Mouse (Mus musculus): Measurements from ENCODE around the gene Malrd1. TPM values are rescaled to one million over a fixed set of nuclear protein-coding genes. Genes with fewer than 3 reads are reported as not detected.

The Malrd1 gene
- polyA plus RNA-seq, 1 experiment = 0.02 TPM

- H3K4me3 ChIP-seq (ENCODE audit: insufficient read depth, low read length) = no peak overlapping the region
- TF ChIP-seq POLR2A (IDR thresholded peaks at IDR 0.05; ENCODE audit: extremely low read depth, insufficient read depth, low read length) = no peak
- TF ChIP-seq CTCF (IDR thresholded peaks at IDR 0.05; ENCODE audit: extremely low read depth, insufficient read depth, low read length) = no peak
- peak overlapping the region; percentile 32; the same call in 1 of the 2 replicates for H3K27ac ChIP-seq (ENCODE audit: insufficient read depth, low read length)
- H3K4me1 ChIP-seq (ENCODE audit: control insufficient read depth, insufficient read depth, low read length) = peaks cover 5% of the 10 kb centered on the region; the same call in 1 of the 2 replicates
Observed at GRCm38 (mm10) chr2:16163246-16163989, 637.1 kb downstream of the Malrd1 start.

- TF ChIP-seq CTCF (IDR thresholded peaks at IDR 0.05; ENCODE audit: extremely low read depth, insufficient read depth, low read length) (no peak), POLR2A (IDR thresholded peaks at IDR 0.05; ENCODE audit: extremely low read depth, insufficient read depth, low read length) (no peak)
Observed at GRCm38 (mm10) chr2:16168611-16169010, 642.3 kb downstream of the Malrd1 start.

GRCm38 (mm10) chr2:16172086-16172485, 645.8 kb downstream of the Malrd1 start:
- Histone ChIP-seq H3K27ac (ENCODE audit: insufficient read depth, low read length) (no peak overlapping the region), H3K4me3 (ENCODE audit: insufficient read depth, low read length) (no peak overlapping the region), H3K4me1 (ENCODE audit: control insufficient read depth, insufficient read depth, low read length) (no peaks in the 10 kb centered on the region)
- TF ChIP-seq POLR2A (IDR thresholded peaks at IDR 0.05; ENCODE audit: extremely low read depth, insufficient read depth, low read length) = no peak
- no peak for TF ChIP-seq CTCF (IDR thresholded peaks at IDR 0.05; ENCODE audit: extremely low read depth, insufficient read depth, low read length)

More at GRCm38 (mm10) chr2:16168611-16169010, 642.3 kb downstream of the Malrd1 start:
- Histone ChIP-seq H3K27ac (ENCODE audit: insufficient read depth, low read length) (no peak overlapping the region), H3K4me1 (ENCODE audit: control insufficient read depth, insufficient read depth, low read length) (peaks cover under 1% of the 10 kb centered on the region; the same call in 1 of the 2 replicates), H3K4me3 (ENCODE audit: insufficient read depth, low read length) (no peak overlapping the region)

- Histone ChIP-seq H3K4me3 (ENCODE audit: insufficient read depth, low read length) (no peak overlapping the region), H3K27ac (ENCODE audit: insufficient read depth, low read length) (no peak overlapping the region), H3K4me1 (ENCODE audit: control insufficient read depth, insufficient read depth, low read length) (no peaks in the 10 kb centered on the region)
- TF ChIP-seq POLR2A (IDR thresholded peaks at IDR 0.05; ENCODE audit: extremely low read depth, insufficient read depth, low read length) (no peak), CTCF (IDR thresholded peaks at IDR 0.05; ENCODE audit: extremely low read depth, insufficient read depth, low read length) (no peak)
Observed at GRCm38 (mm10) chr2:16173355-16173754, 647.1 kb downstream of the Malrd1 start.

- Histone ChIP-seq H3K4me3 (ENCODE audit: insufficient read depth, low read length) (no peak overlapping the region), H3K27ac (ENCODE audit: insufficient read depth, low read length) (no peak overlapping the region), H3K4me1 (ENCODE audit: control insufficient read depth, insufficient read depth, low read length) (no peaks in the 10 kb centered on the region)
- no peak for TF ChIP-seq CTCF (IDR thresholded peaks at IDR 0.05; ENCODE audit: extremely low read depth, insufficient read depth, low read length)
- TF ChIP-seq POLR2A (IDR thresholded peaks at IDR 0.05; ENCODE audit: extremely low read depth, insufficient read depth, low read length) = no peak
Observed at GRCm38 (mm10) chr2:16182140-16182539, 655.9 kb downstream of the Malrd1 start.

- H3K4me3 ChIP-seq (ENCODE audit: insufficient read depth, low read length) = no peak overlapping the region
- H3K27ac ChIP-seq (ENCODE audit: insufficient read depth, low read length) = no peak overlapping the region
- H3K4me1 ChIP-seq (ENCODE audit: control insufficient read depth, insufficient read depth, low read length) = no peaks in the 10 kb centered on the region
- no peak for TF ChIP-seq CTCF (IDR thresholded peaks at IDR 0.05; ENCODE audit: extremely low read depth, insufficient read depth, low read length)
- no peak for TF ChIP-seq POLR2A (IDR thresholded peaks at IDR 0.05; ENCODE audit: extremely low read depth, insufficient read depth, low read length)
Observed at GRCm38 (mm10) chr2:16183158-16183557, 656.9 kb downstream of the Malrd1 start.

GRCm38 (mm10) chr2:16210016-16210415, 683.7 kb downstream of the Malrd1 start:
- Histone ChIP-seq H3K4me3 (ENCODE audit: insufficient read depth, low read length) (no peak overlapping the region), H3K27ac (ENCODE audit: insufficient read depth, low read length) (no peak overlapping the region), H3K4me1 (ENCODE audit: control insufficient read depth, insufficient read depth, low read length) (no peaks in the 10 kb centered on the region)
- no peak for TF ChIP-seq POLR2A (IDR thresholded peaks at IDR 0.05; ENCODE audit: extremely low read depth, insufficient read depth, low read length)
- no peak for TF ChIP-seq CTCF (IDR thresholded peaks at IDR 0.05; ENCODE audit: extremely low read depth, insufficient read depth, low read length)

- Histone ChIP-seq H3K4me3 (ENCODE audit: insufficient read depth, low read length) (no peak overlapping the region), H3K27ac (ENCODE audit: insufficient read depth, low read length) (no peak overlapping the region), H3K4me1 (ENCODE audit: control insufficient read depth, insufficient read depth, low read length) (no peaks in the 10 kb centered on the region)
- TF ChIP-seq CTCF (IDR thresholded peaks at IDR 0.05; ENCODE audit: extremely low read depth, insufficient read depth, low read length) (no peak), POLR2A (IDR thresholded peaks at IDR 0.05; ENCODE audit: extremely low read depth, insufficient read depth, low read length) (no peak)
Observed at GRCm38 (mm10) chr2:16212752-16213151, 686.5 kb downstream of the Malrd1 start.

- TF ChIP-seq CTCF (IDR thresholded peaks at IDR 0.05; ENCODE audit: extremely low read depth, insufficient read depth, low read length) (no peak), POLR2A (IDR thresholded peaks at IDR 0.05; ENCODE audit: extremely low read depth, insufficient read depth, low read length) (no peak)
- Histone ChIP-seq H3K4me1 (ENCODE audit: control insufficient read depth, insufficient read depth, low read length) (no peaks in the 10 kb centered on the region), H3K27ac (ENCODE audit: insufficient read depth, low read length) (no peak overlapping the region), H3K4me3 (ENCODE audit: insufficient read depth, low read length) (no peak overlapping the region)
Observed at GRCm38 (mm10) chr2:16214111-16214510, 687.8 kb downstream of the Malrd1 start.

- Histone ChIP-seq H3K27ac (ENCODE audit: insufficient read depth, low read length) (peak overlapping the region; percentile 87), H3K4me1 (ENCODE audit: control insufficient read depth, insufficient read depth, low read length) (no peaks in the 10 kb centered on the region; the same call in 1 of the 2 replicates), H3K4me3 (ENCODE audit: insufficient read depth, low read length) (no peak overlapping the region)
- TF ChIP-seq CTCF (IDR thresholded peaks at IDR 0.05; ENCODE audit: extremely low read depth, insufficient read depth, low read length) = no peak
Observed at GRCm38 (mm10) chr2:16228187-16228832, 702.0 kb downstream of the Malrd1 start.

All from cortical plate, adult 2 months (tissue).